Mouse (Mus musculus): ENCODE measurements around the gene Tfpt.

Gene Tfpt

DNA sequence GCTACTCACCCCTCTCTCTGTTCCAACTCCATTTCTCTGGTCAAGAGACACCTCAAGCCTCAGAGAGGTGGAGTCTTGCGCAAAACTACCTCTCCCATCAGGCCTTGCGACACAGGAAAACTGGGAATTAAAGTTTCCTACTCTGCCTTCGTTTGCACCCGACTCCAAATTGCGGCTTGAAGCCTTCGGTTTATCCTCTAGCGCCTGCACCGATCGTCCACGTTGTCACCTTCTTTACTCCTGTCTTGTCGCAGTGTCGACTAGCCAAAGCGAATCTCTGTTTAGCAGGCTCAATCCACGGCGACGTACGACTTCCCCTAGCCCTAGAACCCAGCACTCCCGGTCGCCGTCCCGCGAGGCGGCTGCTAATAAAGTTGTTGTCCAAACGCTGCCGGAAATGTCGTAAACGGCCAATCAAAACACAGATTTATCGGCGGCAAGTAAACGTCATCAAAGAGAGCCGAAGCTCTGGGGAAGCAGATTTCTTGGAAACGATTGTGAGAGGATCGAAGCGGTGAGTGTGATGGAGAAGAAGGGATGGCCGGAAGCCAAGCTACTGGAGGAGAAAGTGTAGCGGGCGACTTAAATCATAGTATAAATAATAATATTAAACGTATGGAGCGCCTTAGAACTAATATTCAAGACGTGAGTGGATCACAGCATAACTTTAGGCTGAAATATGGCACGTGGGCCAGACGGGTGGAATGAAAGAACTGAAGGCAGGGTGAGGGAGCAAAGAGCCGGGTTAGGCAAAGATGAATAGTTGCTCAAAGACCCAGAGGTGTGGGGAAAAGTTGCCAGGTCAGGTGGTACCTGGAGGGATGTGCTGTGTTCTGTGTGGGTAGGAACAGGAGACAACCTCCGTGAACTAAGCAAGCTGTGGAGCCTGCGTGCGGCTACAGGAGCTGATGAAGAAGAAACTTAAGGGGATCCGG lies at the start of gene Tfpt, which contains the start of gene Prpf31:
TSS of gene Tfpt (minus strand) at position 387 of the 935 bp plus-strand sequence.
TSS of gene Prpf31 (plus strand) at position 443 of the 935 bp plus-strand sequence.
- DNase-seq (ENCODE audit: low read depth, low spot score): peak; percentile 95

DNA sequence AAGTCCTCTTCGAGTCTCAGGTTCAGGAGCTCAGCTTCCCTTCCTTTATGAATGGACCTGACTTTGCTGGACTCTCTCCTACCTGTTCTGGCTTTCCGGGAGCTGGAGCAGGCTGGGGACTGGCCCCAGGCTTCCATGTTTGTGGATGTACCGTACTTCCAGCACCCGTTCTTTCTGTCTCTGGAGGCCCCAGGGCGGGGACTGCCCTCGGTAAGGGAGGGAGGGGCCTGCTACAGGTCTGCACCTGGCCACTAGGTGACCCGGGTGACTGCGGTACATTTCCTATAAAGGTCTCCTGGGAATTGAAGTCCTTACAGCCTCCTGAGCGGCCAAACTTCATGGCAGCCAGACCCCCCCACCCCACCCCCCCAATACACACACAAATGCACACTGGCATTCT lies 47.6 kb upstream of the Tfpt start, which contains the start of gene Tmc4:
TSS of gene Tmc4 (minus strand) at position 212 of the 400 bp plus-strand sequence.
- no peak for DNase-seq (ENCODE audit: low read depth, low spot score)

GRCm38 (mm10) chr7:3676371-3676770 lies 46.6 kb upstream of the Tfpt start:
- no peak for DNase-seq (ENCODE audit: low read depth, low spot score)

GRCm38 (mm10) chr7:3675228-3675548 lies 45.5 kb upstream of the Tfpt start:
- no peak for DNase-seq (ENCODE audit: low read depth, low spot score)

DNA sequence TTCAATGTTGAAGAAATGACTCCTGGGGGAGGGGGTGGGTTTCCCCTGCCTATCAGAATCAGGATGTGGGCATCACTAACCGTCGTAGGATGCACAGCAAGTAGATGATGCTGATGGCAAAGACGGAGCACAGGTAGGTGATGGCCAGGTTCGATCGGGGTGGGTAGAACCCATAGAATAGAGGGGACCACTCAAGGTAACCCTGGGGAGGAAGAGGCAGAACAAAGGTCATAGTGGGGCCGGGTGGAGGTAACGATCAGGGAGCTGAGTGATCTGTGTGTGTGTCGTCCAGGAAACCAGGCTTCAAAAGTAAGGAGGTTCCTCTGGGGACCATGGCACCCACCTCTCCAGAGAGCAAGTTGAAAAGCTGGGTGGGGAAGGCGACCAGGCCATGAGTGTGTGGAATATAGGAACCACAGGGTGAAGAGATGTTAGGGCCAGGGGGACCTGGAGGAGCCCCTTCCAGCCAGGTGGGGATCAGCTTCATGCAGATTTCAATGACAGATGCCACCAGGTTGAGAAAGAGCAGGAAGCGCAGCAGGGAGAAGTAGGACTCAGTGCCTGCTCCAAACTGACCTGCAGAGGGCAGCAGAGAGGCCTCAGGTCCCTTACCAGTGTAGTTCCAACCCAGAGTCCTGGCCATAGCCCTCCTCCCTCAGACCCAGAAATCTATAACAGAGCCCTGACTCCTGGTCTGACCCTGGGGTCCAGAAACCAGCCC lies 44.9 kb upstream of the Tfpt start:
- peak; percentile 64 for DNase-seq (ENCODE audit: low read depth, low spot score)

DNA sequence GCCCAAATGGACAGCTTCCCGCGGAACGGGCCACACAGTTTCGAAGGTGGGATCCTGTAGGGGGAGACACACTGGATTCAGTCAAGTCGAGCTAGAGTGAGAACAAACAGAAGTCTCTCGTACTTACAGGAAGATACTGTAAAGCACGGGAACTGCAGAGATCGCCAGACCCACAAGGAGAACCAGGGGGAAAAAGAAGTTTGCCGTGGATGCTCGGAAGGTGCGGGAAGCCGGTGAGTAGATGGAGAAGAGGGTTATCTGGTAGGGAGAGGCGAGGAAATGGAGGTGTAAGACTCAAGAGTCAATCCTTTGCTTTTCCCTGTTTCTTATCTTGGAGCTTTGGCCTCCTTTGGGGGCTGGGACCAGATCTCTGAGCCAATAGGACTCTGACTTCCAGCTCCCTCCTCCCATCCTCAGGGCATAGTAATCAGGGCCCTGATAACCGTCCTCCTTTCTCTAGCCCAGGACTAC lies 37.2 kb upstream of the Tfpt start:
- peak; percentile 56 for DNase-seq (ENCODE audit: low read depth, low spot score)

DNA sequence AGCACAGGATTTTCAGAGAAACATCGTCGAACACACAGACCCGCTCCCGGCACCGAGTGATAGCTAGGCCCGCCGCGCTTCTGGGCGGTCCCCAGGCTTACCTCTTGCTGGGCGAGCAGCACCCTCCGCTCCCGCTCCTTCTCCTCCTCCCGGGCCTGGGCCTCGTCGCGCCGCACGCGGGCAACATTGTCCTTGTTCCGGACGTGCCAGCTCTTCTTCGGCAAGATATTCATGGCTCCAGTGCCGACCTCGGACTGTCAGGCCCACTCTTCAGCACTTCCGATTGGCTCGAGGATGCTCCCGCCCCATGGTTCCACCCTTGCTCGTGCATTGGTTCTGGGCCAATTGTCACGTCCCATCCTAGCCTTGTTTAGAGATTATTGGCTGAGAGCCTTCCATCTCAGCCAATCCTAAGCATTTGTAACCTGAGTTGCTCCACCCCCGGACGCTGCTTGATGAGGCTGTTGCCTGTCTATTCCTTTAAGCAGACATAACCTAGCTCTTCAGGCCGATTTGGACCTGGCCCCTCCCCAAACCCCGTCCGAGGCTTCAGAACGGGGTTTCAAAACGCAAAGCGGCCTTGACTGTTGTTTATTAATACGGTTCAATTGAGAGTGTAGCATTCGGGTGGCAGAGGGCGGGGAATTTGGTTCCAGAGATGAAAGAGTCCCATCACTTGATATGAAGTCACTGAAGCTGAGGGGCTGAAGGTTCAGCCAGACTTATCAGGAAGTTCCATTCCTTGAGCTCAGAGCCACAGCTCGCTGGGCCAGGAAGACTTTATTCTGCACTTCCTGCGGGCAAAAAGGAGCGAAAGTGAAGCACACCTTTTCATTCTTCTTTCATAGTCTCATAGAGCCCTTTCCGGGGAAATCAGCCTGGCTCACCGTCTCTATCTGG lies 35.7 kb upstream of the Tfpt start, which contains the start of gene Leng1:
TSS of gene Leng1 (minus strand) at position 626 of the 900 bp plus-strand sequence.
- peak; percentile 95 for DNase-seq (ENCODE audit: low read depth, low spot score)

GRCm38 (mm10) chr7:3664524-3665214 lies 34.9 kb upstream of the Tfpt start:
- DNase-seq (ENCODE audit: low read depth, low spot score): no peak

GRCm38 (mm10) chr7:3658578-3658977 lies 28.8 kb upstream of the Tfpt start:
- no peak for DNase-seq (ENCODE audit: low read depth, low spot score)

DNA sequence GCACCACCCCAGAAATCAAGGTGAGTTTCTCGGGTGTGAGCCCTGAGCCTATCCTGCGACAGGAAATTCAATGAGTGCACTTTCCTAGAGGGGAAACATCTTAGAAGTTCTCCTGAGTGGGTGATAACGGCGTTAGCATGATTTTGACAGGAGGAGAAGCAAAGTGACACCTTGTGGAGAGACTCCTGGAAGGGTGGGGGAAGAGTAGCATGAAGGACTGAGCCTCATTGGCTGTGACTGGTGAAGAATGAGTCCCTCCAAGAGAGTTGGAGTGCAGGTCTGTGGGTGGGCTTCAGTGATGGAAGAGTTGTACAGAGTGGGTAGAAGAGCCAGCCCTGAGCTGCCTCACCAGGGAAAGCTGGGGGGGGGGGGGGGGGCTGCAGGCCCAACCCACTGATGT lies 27.2 kb upstream of the Tfpt start:
- DNase-seq (ENCODE audit: low read depth, low spot score): no peak

DNA sequence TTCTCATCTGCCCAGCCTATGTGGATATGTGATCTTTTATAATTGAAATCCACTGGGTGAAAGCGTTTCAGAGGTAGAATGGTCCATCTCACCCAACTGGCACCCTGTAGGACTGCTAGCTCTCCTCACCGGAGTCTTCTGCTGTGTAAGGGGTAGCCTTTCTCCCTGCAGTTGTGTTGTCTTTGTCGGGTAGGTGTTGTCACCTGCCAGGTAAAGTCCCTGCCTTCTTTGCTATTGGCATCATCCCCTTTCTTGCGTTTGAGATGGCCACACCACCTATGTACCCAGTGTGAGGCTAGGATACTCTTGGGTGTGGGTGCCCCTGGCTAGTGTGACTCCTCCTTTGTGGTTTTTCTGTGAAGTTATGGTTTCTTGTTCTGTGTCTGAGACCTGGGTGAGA lies 16.9 kb upstream of the Tfpt start:
- DNase-seq (ENCODE audit: low read depth, low spot score): no peak

- DNase-seq (ENCODE audit: low read depth, low spot score): no peak
These were observed 16.5 kb upstream of the Tfpt start for GRCm38 (mm10) chr7:3646188-3646587.

DNA sequence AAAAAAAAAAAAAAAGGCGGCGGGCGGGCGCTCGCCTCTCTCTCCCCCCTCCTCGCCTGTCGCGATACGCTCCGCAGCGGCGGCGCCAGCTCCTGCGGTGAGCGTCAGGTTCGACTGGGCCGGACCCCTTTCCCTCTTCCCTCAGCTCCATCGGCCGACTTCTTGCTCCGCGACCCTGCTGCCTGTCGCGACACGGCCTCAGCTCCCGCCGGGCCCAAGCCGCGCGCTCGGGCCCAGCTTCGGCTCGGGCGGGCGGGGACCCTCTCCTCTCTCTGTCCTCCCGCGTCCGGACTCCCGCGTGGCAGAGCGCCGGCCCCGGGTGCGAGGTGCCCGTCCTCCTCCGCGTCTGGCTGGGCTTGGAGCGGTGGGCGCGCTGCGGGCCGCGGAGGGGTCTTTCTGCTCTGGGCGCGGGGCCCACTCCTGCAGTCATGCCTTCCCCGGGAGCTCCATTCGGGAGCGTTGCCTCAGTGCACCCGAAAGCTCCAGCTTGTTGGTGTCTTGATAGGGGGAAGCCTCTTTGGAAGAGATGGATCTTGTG lies 15.8 kb upstream of the Tfpt start:
- DNase-seq (ENCODE audit: low read depth, low spot score): no peak

GRCm38 (mm10) chr7:3644672-3645487 lies 15.2 kb upstream of the Tfpt start, which contains the start of gene Cnot3:
Gene Cnot3 (plus strand): TSS chr7:3645268.
- DNase-seq (ENCODE audit: low read depth, low spot score): peak; percentile 98

- no peak for DNase-seq (ENCODE audit: low read depth, low spot score)
These were observed 14.6 kb upstream of the Tfpt start for GRCm38 (mm10) chr7:3644348-3644671.

DNA sequence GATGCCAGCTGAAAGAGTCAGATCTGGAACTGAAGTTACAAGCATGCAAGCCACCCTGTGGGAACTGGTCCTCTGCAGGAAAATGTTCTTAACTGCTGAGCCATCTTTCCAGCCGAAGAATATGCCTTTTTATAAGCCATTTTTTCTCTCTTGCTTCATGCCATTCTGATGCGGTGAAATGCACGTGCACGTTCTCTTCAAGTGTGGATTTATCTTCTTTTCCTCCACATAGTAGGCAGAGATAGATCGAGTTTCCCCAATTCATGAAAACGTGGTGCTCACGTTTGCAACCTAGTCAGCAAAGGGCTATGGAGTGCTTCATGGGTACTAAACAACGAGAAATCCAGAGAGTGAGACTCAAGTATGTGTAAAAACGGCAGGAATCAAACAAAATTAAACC lies 14.1 kb upstream of the Tfpt start:
- DNase-seq (ENCODE audit: low read depth, low spot score): no peak

DNA sequence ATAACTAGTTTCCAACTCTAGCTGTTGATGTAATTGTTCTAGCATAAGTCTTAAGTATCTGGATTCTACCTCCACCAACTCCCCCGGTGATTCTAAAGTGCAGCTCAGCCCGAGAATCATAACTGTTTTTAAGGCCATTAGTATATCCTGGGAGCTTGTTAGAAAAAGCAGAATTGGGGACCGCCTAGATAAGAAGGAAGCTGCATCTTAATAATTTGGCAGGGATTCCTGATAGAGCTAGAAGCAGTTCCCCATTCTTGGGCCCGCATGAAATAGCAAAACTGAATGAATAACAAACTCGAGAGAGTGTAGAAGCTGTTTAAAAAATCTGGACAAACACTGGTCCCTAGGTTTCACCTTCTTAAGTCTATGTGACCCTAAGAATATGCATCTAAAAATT lies 13.7 kb upstream of the Tfpt start:
- DNase-seq (ENCODE audit: low read depth, low spot score): no peak

GRCm38 (mm10) chr7:3630478-3630815 lies 718 bp upstream of the Tfpt start:
- no peak for DNase-seq (ENCODE audit: low read depth, low spot score)

GRCm38 (mm10) chr7:3629030-3629429 lies 699 bp downstream of the Tfpt start:
- DNase-seq (ENCODE audit: low read depth, low spot score): no peak

Measured in c-Kit-negative CD71-positive TER-119-positive erythroid progenitor cells, embryonic 14.5 days (primary cell).